Mouse (Mus musculus) liver, adult (tissue): Measurements from ENCODE around the gene Lipc.

ENCODE experiments used
- GATA4 ChIP-seq: IDR thresholded peaks from 2 replicates; pipeline ENCODE4 v1.6.1; 2014; ENCODE audit warnings: mild to moderate bottlenecking, low read length; ENCODE audit not compliant: insufficient replicate concordance

Lipc gene

GRCm38 (mm10) chr9:70952126-70952525 is at the start of gene Lipc:
TSS of gene Lipc (minus strand) at chr9:70952226.
- no peak for TF ChIP-seq GATA4

GRCm38 (mm10) chr9:70999161-70999560 is 47.1 kb upstream of the Lipc start:
- no peak for TF ChIP-seq GATA4

- no peak for TF ChIP-seq GATA4
Measured at GRCm38 (mm10) chr9:70998719-70999118, 46.7 kb upstream of the Lipc start.

- no peak for TF ChIP-seq GATA4
Measured at GRCm38 (mm10) chr9:70993326-70993725, 41.3 kb upstream of the Lipc start.

- TF ChIP-seq GATA4 = no peak
Measured at GRCm38 (mm10) chr9:70991401-70991800, 39.4 kb upstream of the Lipc start.

- no peak for TF ChIP-seq GATA4
Measured at GRCm38 (mm10) chr9:70987210-70987609, 35.2 kb upstream of the Lipc start.

- TF ChIP-seq GATA4 = no peak
Measured at GRCm38 (mm10) chr9:70982991-70983480, 31.0 kb upstream of the Lipc start.

- no peak for TF ChIP-seq GATA4
Measured at GRCm38 (mm10) chr9:70981721-70982120, 29.7 kb upstream of the Lipc start.

GRCm38 (mm10) chr9:70979641-70980040 is 27.6 kb upstream of the Lipc start:
- no peak for TF ChIP-seq GATA4

GRCm38 (mm10) chr9:70979171-70979570 is 27.1 kb upstream of the Lipc start:
- TF ChIP-seq GATA4 = no peak

- TF ChIP-seq GATA4 = peak; percentile 84
Measured at GRCm38 (mm10) chr9:70977392-70977791, 25.4 kb upstream of the Lipc start.

GRCm38 (mm10) chr9:70975921-70976320 is 23.9 kb upstream of the Lipc start:
- TF ChIP-seq GATA4 = no peak

- no peak for TF ChIP-seq GATA4
Measured at GRCm38 (mm10) chr9:70973286-70973685, 21.3 kb upstream of the Lipc start.

- no peak for TF ChIP-seq GATA4
Measured at GRCm38 (mm10) chr9:70969244-70969643, 17.2 kb upstream of the Lipc start.

- TF ChIP-seq GATA4 = no peak
Measured at GRCm38 (mm10) chr9:70965999-70966994, 14.3 kb upstream of the Lipc start.

- no peak for TF ChIP-seq GATA4
Measured at GRCm38 (mm10) chr9:70965422-70965821, 13.4 kb upstream of the Lipc start.
